Mouse (Mus musculus) adrenal gland, postnatal 14 days (tissue): ENCODE measurements around the gene Dchs2. TPM values are rescaled to one million over a fixed set of nuclear protein-coding genes. Genes with fewer than 3 reads are reported as not detected.
"Not testable (repeated sequence)": the region's sequence is repeated elsewhere in the genome, so short reads cannot be mapped to it uniquely, and the experiment has no call there.

Experiments
- DNase-seq: peaks from one replicate; pipeline ENCODE4 v3.0.0; 2021; ENCODE audit warnings: mixed read lengths
- long read RNA-seq, 2 experiments: library from polyadenylated mRNA; stranded (forward); transcript quantifications; one replicate each; pipeline ENCODE4 v2.0.0; 2021
- total RNA-seq: library from RNA; stranded (reverse); gene quantifications from 2 replicates; pipeline ENCODE4 v1.2.3, GENCODE M21; 2021

Dchs2 gene
- total RNA-seq, result 1.3 and 1.5 TPM in 2 replicates
- long read RNA-seq, experiment 1, result 0 reads
- long read RNA-seq, experiment 2, result 0 reads

- peak; percentile 29 for DNase-seq
Observed at GRCm38 (mm10) chr3:83127726-83128448, at the start of gene Dchs2. Gene Dchs2, plus strand, starts transcription at chr3:83127948.

- DNase-seq, result peak; percentile 74
Observed at GRCm38 (mm10) chr3:83080567-83081055, 47.1 kb upstream of the Dchs2 start.

- no peak for DNase-seq
Observed at GRCm38 (mm10) chr3:83097586-83097985, 30.2 kb upstream of the Dchs2 start.

- DNase-seq, result peak; percentile 14
Observed at GRCm38 (mm10) chr3:83098546-83099034, 29.2 kb upstream of the Dchs2 start.

- no peak for DNase-seq
Observed at GRCm38 (mm10) chr3:83099139-83099538, 28.6 kb upstream of the Dchs2 start.

GRCm38 (mm10) chr3:83099651-83100050, 28.1 kb upstream of the Dchs2 start:
- no peak for DNase-seq

- no peak for DNase-seq
Observed at GRCm38 (mm10) chr3:83102286-83102685, 25.5 kb upstream of the Dchs2 start.

- DNase-seq, result no peak
Observed at GRCm38 (mm10) chr3:83110163-83110562, 17.6 kb upstream of the Dchs2 start.

GRCm38 (mm10) chr3:83111485-83112261, 16.1 kb upstream of the Dchs2 start:
- DNase-seq, result no peak

- DNase-seq, result no peak
Observed at GRCm38 (mm10) chr3:83112869-83113268, 14.9 kb upstream of the Dchs2 start.

GRCm38 (mm10) chr3:83114946-83115345, 12.8 kb upstream of the Dchs2 start:
- no peak for DNase-seq

GRCm38 (mm10) chr3:83117592-83117991, 10.2 kb upstream of the Dchs2 start:
- no peak for DNase-seq

GRCm38 (mm10) chr3:83123945-83124344, 3.8 kb upstream of the Dchs2 start:
- not testable (repeated sequence) for DNase-seq

GRCm38 (mm10) chr3:83127088-83127725, 541 bp upstream of the Dchs2 start:
- DNase-seq, result peak; percentile 23

GRCm38 (mm10) chr3:83128449-83128922, 738 bp downstream of the Dchs2 start:
- peak; percentile 38 for DNase-seq

GRCm38 (mm10) chr3:83129151-83129550, 1.4 kb downstream of the Dchs2 start:
- no peak for DNase-seq

- DNase-seq, result no peak
Observed at GRCm38 (mm10) chr3:83136413-83136812, 8.7 kb downstream of the Dchs2 start.

GRCm38 (mm10) chr3:83138820-83139219, 11.1 kb downstream of the Dchs2 start:
- DNase-seq, result peak; percentile 14

GRCm38 (mm10) chr3:83145610-83146009, 17.9 kb downstream of the Dchs2 start:
- no peak for DNase-seq

GRCm38 (mm10) chr3:83147273-83148054, 19.7 kb downstream of the Dchs2 start:
- DNase-seq, result no peak

GRCm38 (mm10) chr3:83148055-83148447, 20.3 kb downstream of the Dchs2 start:
- DNase-seq, result no peak

- DNase-seq, result no peak
Observed at GRCm38 (mm10) chr3:83148508-83148907, 20.8 kb downstream of the Dchs2 start.
